Mouse (Mus musculus): ENCODE measurements around the gene Gm21860.

DNA sequence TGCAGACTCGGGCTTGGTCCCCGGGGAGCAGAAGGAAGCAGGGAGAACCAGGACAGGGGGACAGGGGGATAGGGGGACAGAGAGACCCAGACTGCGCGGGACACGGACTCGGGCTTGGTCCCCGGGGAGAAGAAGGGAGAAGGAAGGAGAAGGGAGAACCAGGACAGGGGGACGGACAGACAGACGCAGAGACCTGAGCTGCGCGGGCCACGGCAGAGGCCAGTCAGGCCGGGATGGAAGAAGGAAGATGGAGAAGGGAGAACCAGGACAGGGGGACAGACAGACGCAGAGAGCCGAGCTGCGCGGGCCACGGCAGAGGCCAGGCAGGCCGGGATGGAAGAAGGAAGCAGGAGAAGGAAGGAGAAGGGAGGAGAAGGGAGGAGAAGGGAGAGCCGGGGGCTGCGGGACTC lies 10.8 kb downstream of the Gm21860 start:
- TF ChIP-seq POLR2A (IDR thresholded peaks at IDR 0.05; ENCODE audit: extremely low read depth, insufficient read depth, low read length) (no peak), CTCF (IDR thresholded peaks at IDR 0.05; ENCODE audit: extremely low read depth, insufficient read depth, low read length) (no peak)

All from cortical plate, adult 2 months (tissue).